Mouse (Mus musculus) liver, embryonic 14 days (tissue): ENCODE results near the gene Aff1. TPM values are rescaled to one million over a fixed set of nuclear protein-coding genes. Genes with fewer than 3 reads are reported as not detected.

ENCODE experiments used
- polyA plus RNA-seq: library from polyadenylated mRNA; depleted of rRNA; stranded (reverse); fragments of >200 nt; gene quantifications from 2 replicates; pipeline ENCODE4 v1.2.3, GENCODE M21; 2012; rRNA removed

Aff1 gene
- 4.9 and 7.9 TPM in 2 replicates for polyA plus RNA-seq

DNA sequence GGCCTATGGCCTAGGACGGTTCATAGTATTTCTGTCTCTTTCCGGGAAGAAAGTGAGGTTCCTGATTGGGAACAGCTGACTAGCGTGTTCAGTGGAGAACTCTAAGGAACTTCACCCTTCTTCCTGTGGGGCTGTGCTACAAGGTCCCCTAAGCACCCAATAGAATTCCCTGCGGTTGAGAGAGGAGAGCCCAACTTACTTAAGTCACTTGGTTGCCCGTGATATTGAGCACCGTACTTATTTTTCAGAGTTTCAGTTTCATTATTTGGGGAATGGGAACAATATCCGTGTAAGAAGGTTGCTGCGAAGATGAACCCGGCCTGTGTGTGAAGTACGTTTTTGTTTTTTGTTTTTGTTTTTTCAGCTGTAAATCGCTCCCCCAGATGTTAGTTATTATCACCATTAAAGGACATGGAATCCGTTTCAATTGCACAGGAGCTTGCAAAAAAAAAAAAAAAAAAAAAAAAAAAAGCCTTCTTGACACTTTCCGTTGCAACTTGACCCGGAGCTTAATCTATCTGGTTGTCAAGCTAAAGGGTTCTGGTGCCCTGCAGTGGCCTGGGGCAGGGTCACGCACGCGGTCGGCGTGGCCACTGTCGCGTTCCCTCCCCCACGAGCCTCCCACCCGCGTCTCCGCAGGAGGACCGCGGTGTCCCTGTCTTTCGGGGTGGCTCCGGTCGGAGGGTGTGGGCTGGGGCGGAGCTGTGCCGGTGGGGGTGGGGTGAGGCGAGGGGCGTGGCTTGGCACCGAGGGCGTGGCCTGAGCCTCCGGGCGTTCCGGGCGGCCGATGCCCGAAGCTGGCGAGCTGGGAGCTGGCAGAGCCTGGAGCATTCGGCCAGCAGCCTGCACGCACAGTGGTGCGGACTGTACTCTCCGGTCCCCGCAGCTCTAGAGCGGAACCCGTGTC is at the start of gene Aff1:
TSS of gene Aff1 (plus strand) at position 751 of the 907 bp plus-strand sequence.

GRCm38 (mm10) chr5:103655346-103656118 is 36.6 kb upstream of the Aff1 start, which contains the start of gene 1700016H13Rik:
Gene 1700016H13Rik (minus strand): TSS chr5:103656010.

Other genes starting within 250 kb of the Aff1 start
- gene Slc10a6, start 63.0 kb upstream of the Aff1 start, polyA plus RNA-seq: 0.01 TPM in 1 of 2 replicates, not detected in the other
- gene 1700016H13Rik, start 36.4 kb upstream of the Aff1 start, polyA plus RNA-seq: 0.06 TPM in 1 of 2 replicates, not detected in the other
- gene Klhl8, start 218.9 kb downstream of the Aff1 start, polyA plus RNA-seq: 0.99 and 1.0 TPM in 2 replicates